In the genomic region with DNA sequence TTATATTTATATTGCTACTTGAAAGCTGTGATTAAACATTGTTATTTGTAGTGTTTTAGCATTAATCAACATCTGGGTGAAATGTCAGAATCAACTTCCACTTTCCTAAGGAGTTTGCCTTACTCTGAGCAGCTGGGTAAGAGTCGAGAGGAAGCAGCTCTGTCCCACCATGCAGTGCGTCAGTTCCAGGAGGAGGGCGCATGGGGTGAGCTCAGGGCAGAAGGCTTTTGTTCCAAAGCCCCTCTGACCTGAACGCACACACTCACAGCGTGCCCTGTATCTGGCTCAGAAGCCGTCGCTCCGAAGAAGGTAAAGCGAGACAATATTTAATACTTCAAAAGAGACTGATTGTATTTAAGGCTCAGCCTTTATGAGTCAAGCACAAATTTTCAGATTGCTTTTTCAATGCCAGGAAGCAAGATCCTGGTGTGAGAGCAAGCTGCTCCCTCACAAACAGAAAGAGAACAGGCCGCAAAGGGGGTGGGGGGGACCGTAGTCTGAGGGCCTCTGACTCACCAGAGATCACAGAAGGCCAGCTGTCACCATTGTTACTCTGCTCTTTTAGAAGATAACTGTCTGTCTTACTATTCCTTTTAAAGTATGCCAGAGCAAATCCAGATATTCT, we compare ENCODE assay signal across 8 mouse cellular contexts.
DNase-seq lines count a peak whose midpoint lies in the region; ATAC-seq and TF ChIP-seq lines count a peak whose summit lies in the region.

No protein-coding gene starts in this region.

- H3K4me2 ChIP-seq in forebrain, embryonic 13.5 days: no peak overlapping the region; the same call in 1 of the 2 replicates
- 0 out of 2 replicates have a peak overlapping the region, but pooled peaks have one; percentile 6 for H3K4me2 ChIP-seq in hindbrain, embryonic 12.5 days (replicated peaks)
- no peak overlapping the region for H3K4me2 ChIP-seq in liver, embryonic 16.5 days (ENCODE audit: low read depth, low read length)
- no peak overlapping the region for H3K4me2 ChIP-seq in neural tube, embryonic 11.5 days (ENCODE audit: low read depth)

- H3K36me3 ChIP-seq in spleen, adult 2 months (ENCODE audit: control insufficient read depth, insufficient read depth, low read length): no peaks in the 10 kb centered on the region
- H3K36me3 ChIP-seq in forebrain, embryonic 13.5 days (ENCODE audit: poor library complexity, severe bottlenecking): no peaks in the 10 kb centered on the region
- no peaks in the 10 kb centered on the region for H3K36me3 ChIP-seq in hindbrain, embryonic 12.5 days
- H3K36me3 ChIP-seq in liver, embryonic 16.5 days (ENCODE audit: control insufficient read depth, insufficient read depth): no peaks in the 10 kb centered on the region
- no peaks in the 10 kb centered on the region for H3K36me3 ChIP-seq in neural tube, embryonic 11.5 days (ENCODE audit: control insufficient read depth, insufficient read depth, low read length)

- no peaks in the 10 kb centered on the region for H3K9me3 ChIP-seq in forebrain, embryonic 13.5 days (replicated peaks)
- H3K9me3 ChIP-seq in hindbrain, embryonic 12.5 days (replicated peaks): no peaks in the 10 kb centered on the region
- H3K9me3 ChIP-seq in liver, embryonic 16.5 days (replicated peaks; ENCODE audit: control insufficient read depth, low read length): no peaks in the 10 kb centered on the region
- no peaks in the 10 kb centered on the region for H3K9me3 ChIP-seq in neural tube, embryonic 11.5 days (ENCODE audit: control insufficient read depth, low read length)

- no peak for TF ChIP-seq CTCF in spleen, adult 2 months (IDR thresholded peaks at IDR 0.05; ENCODE audit: extremely low read depth, insufficient read depth, insufficient read length, insufficient replicate concordance)

- no peaks in the 10 kb centered on the region for H3K4me1 ChIP-seq in spleen, adult 2 months (ENCODE audit: control insufficient read depth, insufficient read depth, insufficient read length)
- H3K4me1 ChIP-seq in forebrain, embryonic 13.5 days: peaks cover 7% of the 10 kb centered on the region
- peaks cover 2% of the 10 kb centered on the region; the same call in 1 of the 2 replicates for H3K4me1 ChIP-seq in hindbrain, embryonic 12.5 days
- no peaks in the 10 kb centered on the region for H3K4me1 ChIP-seq in liver, embryonic 16.5 days (ENCODE audit: control insufficient read depth, low read depth, low read length)
- H3K4me1 ChIP-seq in neural tube, embryonic 11.5 days (ENCODE audit: control insufficient read depth, insufficient read depth, low read length): peaks cover 3% of the 10 kb centered on the region; the same call in 1 of the 2 replicates

- H3K4me3 ChIP-seq in spleen, adult 2 months (ENCODE audit: extremely low read depth, insufficient read depth, insufficient read length): peak overlapping the region; percentile 17; the same call in 1 of the 2 replicates
- no peak overlapping the region for H3K4me3 ChIP-seq in forebrain, embryonic 13.5 days
- no peak overlapping the region for H3K4me3 ChIP-seq in hindbrain, embryonic 12.5 days
- no peak overlapping the region for H3K4me3 ChIP-seq in liver, embryonic 16.5 days (ENCODE audit: low read depth, low read length)
- no peak overlapping the region for H3K4me3 ChIP-seq in neural tube, embryonic 11.5 days (ENCODE audit: low read depth, low read length)

- no peak for DNase-seq in spleen, adult 2 months (ENCODE audit: low read depth in 1 of 2, low spot score in 2 of 2)
- DNase-seq in spleen, adult 12 weeks (ENCODE audit: low spot score): no peak
- peak; percentile 43 for DNase-seq in neural tube, embryonic 11.5 days (ENCODE audit: low spot score)
- DNase-seq in frontal cortex, adult 2 months (ENCODE audit: extremely low spot score in 1 of 2, low spot score in 1 of 2): no peak
- DNase-seq in urinary bladder, adult 2 months (ENCODE audit: low spot score): no peak

- 8% methylated on average over 11 of the region's 11 CpGs for WGBS in spleen, adult 2 months
- WGBS in forebrain, embryonic 13.5 days: 25% methylated on average over 11 of the region's 11 CpGs
- WGBS in hindbrain, embryonic 12.5 days: 15% methylated on average over 11 of the region's 11 CpGs
- 27% methylated on average over 11 of the region's 11 CpGs for WGBS in liver, embryonic 16.5 days (ENCODE audit: insufficient replicate concordance)
- WGBS in neural tube, embryonic 11.5 days: 42% methylated on average over 11 of the region's 11 CpGs

- no peaks in the 10 kb centered on the region for H3K27me3 ChIP-seq in spleen, adult 2 months (ENCODE audit: control insufficient read depth, insufficient read depth, low read length)
- no peaks in the 10 kb centered on the region for H3K27me3 ChIP-seq in forebrain, embryonic 13.5 days
- no peaks in the 10 kb centered on the region for H3K27me3 ChIP-seq in hindbrain, embryonic 12.5 days
- no peaks in the 10 kb centered on the region for H3K27me3 ChIP-seq in liver, embryonic 16.5 days (ENCODE audit: control insufficient read depth, insufficient read depth, low read depth, low read length)
- H3K27me3 ChIP-seq in neural tube, embryonic 11.5 days (ENCODE audit: control insufficient read depth, insufficient read depth, low read length): no peaks in the 10 kb centered on the region

- H3K9ac ChIP-seq in forebrain, embryonic 13.5 days: no peak overlapping the region
- H3K9ac ChIP-seq in hindbrain, embryonic 12.5 days: peak overlapping the region; percentile 24; the same call in 1 of the 2 replicates
- no peak overlapping the region for H3K9ac ChIP-seq in liver, embryonic 16.5 days (ENCODE audit: low read depth, low read length)
- peak overlapping the region; percentile 10; the same call in 1 of the 2 replicates for H3K9ac ChIP-seq in neural tube, embryonic 11.5 days (ENCODE audit: low read length)

- TF ChIP-seq POLR2A in spleen, adult 2 months (IDR thresholded peaks at IDR 0.05; ENCODE audit: low read depth, low read length): no peak

- peak; percentile 82 for ATAC-seq in forebrain, embryonic 13.5 days
- peak; percentile 91 for ATAC-seq in hindbrain, embryonic 12.5 days (ENCODE audit: low FRiP score)
- ATAC-seq in liver, embryonic 16.5 days (ENCODE audit: low read depth): peak; percentile 59
- ATAC-seq in neural tube, embryonic 11.5 days (ENCODE audit: insufficient read depth, low FRiP score, low TSS enrichment): peak; percentile 90

- H3K27ac ChIP-seq in spleen, adult 2 months (ENCODE audit: insufficient read depth, low read length): peak overlapping the region; percentile 26; the same call in 1 of the 2 replicates
- H3K27ac ChIP-seq in forebrain, embryonic 13.5 days: no peak overlapping the region
- no peak overlapping the region for H3K27ac ChIP-seq in hindbrain, embryonic 12.5 days
- H3K27ac ChIP-seq in liver, embryonic 16.5 days (ENCODE audit: low read length): no peak overlapping the region
- peak overlapping the region; percentile 20; the same call in 1 of the 2 replicates for H3K27ac ChIP-seq in neural tube, embryonic 11.5 days (ENCODE audit: low read depth, low read length)

Comparison
In these comparisons a context has a peak if more than half of its experiments do, and no peak if none do; other contexts are left out.
1. H3K27ac ChIP-seq: peak in spleen, adult 2 months (single experiment) and neural tube, embryonic 11.5 days (single experiment); none in forebrain, embryonic 13.5 days (single experiment), hindbrain, embryonic 12.5 days (single experiment) and liver, embryonic 16.5 days (single experiment).
2. H3K9ac ChIP-seq: peak in hindbrain, embryonic 12.5 days (single experiment) and neural tube, embryonic 11.5 days (single experiment); none in forebrain, embryonic 13.5 days (single experiment) and liver, embryonic 16.5 days (single experiment).
3. Peak in every context shown above with its lines, with median percentiles within 50 percentile points of each other: ATAC-seq.